Mouse (Mus musculus) forebrain, embryonic 16.5 days (tissue): Measurements from ENCODE around the gene Chrdl2. TPM values are rescaled to one million over a fixed set of nuclear protein-coding genes. Genes with fewer than 3 reads are reported as not detected.
"Not testable (repeated sequence)": the region's sequence is repeated elsewhere in the genome, so short reads cannot be mapped to it uniquely, and the experiment has no call there.

Experiments used
- ATAC-seq: fragments of 200-750 bp; cut with Nextera tagmentation; 2 replicates; pipeline ENCODE4 v1.8.0; 2017; ENCODE audit warnings: mild to moderate bottlenecking, moderate library complexity
- H3K27ac ChIP-seq: fragments of 300-500 bp; sonication (generic); 2 replicates; pipeline ENCODE4 v1.5.1; 2014; ENCODE audit warnings: low read length, control low read depth
- H3K27me3 ChIP-seq: fragments of 300-500 bp; sonication (generic); replicated peaks from 2 replicates; pipeline ENCODE4 v1.6.1; 2014; ENCODE audit warnings: low read length; ENCODE audit not compliant: control insufficient read depth, insufficient read depth
- H3K36me3 ChIP-seq: fragments of 300-500 bp; sonication (generic); 2 replicates; pipeline ENCODE4 v1.6.1; 2014; ENCODE audit not compliant: control insufficient read depth, insufficient read depth
- H3K4me1 ChIP-seq: fragments of 300-500 bp; sonication (generic); replicated peaks from 2 replicates; pipeline ENCODE4 v1.6.1; 2014; ENCODE audit warnings: low read length; ENCODE audit not compliant: control insufficient read depth, insufficient read depth
- H3K4me2 ChIP-seq: fragments of 300-500 bp; sonication (generic); 2 replicates; pipeline ENCODE4 v1.6.1; 2014; ENCODE audit warnings: mild to moderate bottlenecking, low read length, control low read depth
- H3K4me3 ChIP-seq: fragments of 300-500 bp; sonication (generic); replicated peaks from 2 replicates; pipeline ENCODE4 v1.5.1; 2014; ENCODE audit warnings: mild to moderate bottlenecking, low read length, control low read depth
- H3K9ac ChIP-seq: fragments of 300-500 bp; sonication (generic); replicated peaks from 2 replicates; pipeline ENCODE4 v1.6.1; 2014; ENCODE audit warnings: low read depth, low read length, control low read depth
- H3K9me3 ChIP-seq: fragments of 300-500 bp; sonication (generic); 2 replicates; pipeline ENCODE4 v1.6.1; 2016; ENCODE audit warnings: low read length; ENCODE audit not compliant: control insufficient read depth
- WGBS: fragments of 180-500 bp; shearing (Covaris S2); extraction: QIAGEN DNeasy Blood & Tissue Kit; methylation state at CpG from one replicate; pipeline ENCODE4 v1.1.7; 2014; 5-methylcytosine and 5-hydroxymethylcytosine counted together
- polyA plus RNA-seq: library from polyadenylated mRNA; unstranded; fragments of >200 nt; fragmentation: Nextera tagmentation; extraction: Ambion mirVana; gene quantifications from 2 replicates; pipeline ENCODE4 v1.2.1, GENCODE M21; 2015

The Chrdl2 gene
- polyA plus RNA-seq, 1 experiment from 2014 or later = 0.30 TPM

DNA sequence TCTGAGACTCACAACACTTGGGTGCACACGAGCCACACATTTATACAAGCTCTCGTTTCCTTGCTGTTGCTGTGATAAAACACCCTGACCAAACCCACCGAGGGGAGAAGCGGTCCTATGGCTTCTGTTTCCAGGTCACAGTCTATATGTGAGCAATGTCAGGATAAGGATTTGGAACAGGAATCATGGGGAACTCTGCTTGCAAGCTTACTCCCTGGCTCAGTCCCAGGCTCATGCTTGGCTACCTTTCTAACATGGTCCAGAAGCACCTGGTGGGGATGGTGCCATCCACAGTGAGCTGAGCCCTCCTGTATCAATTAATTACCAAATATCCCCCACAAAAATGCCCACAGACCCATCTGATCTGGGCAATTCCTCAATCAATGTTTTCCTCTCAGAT, 36.8 kb upstream of the Chrdl2 start:
- WGBS = 72% methylated on average over 4 of the region's 4 CpGs
- Histone ChIP-seq H3K27me3 (no peaks in the 10 kb centered on the region), H3K4me3 (no peak overlapping the region), H3K4me2 (no peak overlapping the region), H3K27ac (no peak overlapping the region), H3K9me3 (no peaks in the 10 kb centered on the region), H3K9ac (no peak overlapping the region), H3K36me3 (no peaks in the 10 kb centered on the region), H3K4me1 (peaks cover 35% of the 10 kb centered on the region)
- ATAC-seq = no peak

DNA sequence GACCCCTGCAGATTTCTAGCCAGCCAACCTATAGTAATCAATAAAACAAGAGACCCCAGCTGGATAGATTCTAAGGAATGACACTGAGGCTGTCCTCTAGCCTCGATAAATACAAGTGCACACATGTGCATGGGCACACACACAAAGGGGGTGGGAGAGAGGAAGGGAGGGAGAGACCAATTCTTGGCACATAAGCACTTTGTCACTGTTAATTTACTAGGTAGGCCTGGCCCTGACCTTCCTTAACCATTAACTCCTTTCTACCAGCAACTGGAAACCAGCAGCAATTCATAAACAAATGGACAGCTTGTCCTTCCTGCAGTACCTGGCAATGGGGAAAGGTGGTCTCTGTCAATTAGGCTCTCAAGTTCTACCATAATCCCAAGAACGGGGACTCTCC, 34.0 kb upstream of the Chrdl2 start:
- no peak overlapping the region for H3K4me3 ChIP-seq
- H3K27me3 ChIP-seq = no peaks in the 10 kb centered on the region
- H3K4me1 ChIP-seq = peaks cover 12% of the 10 kb centered on the region
- no peak overlapping the region for H3K4me2 ChIP-seq
- H3K27ac ChIP-seq = no peak overlapping the region
- no peaks in the 10 kb centered on the region for H3K9me3 ChIP-seq
- 85% methylated on average over 2 of the region's 2 CpGs for WGBS
- H3K36me3 ChIP-seq = no peaks in the 10 kb centered on the region
- no peak for ATAC-seq
- no peak overlapping the region for H3K9ac ChIP-seq

DNA sequence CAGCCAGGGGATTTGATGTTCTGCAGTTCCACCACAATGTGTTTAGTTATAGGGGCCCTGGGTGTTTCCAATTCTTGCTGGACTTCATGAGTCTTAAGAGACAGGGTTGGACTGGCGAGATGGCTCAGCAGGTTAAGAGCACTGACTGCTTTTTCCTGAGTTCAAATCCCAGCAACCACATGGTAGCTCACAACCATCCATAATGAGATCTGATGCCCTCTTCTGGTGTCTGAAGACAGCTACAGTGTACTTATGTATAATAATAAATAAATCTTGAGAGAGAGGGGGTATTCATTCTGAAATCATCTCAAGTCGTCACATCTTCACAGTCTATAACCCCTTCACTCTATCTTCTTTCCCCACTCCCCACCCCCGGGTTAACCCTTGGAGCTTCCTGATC, 33.1 kb upstream of the Chrdl2 start:
- 92% methylated on average over 3 of the region's 3 CpGs for WGBS
- not testable (repeated sequence) for H3K4me3 ChIP-seq, H3K4me2 ChIP-seq, H3K36me3 ChIP-seq, H3K9ac ChIP-seq, H3K9me3 ChIP-seq, ATAC-seq, H3K27me3 ChIP-seq, H3K27ac ChIP-seq
- peaks cover 15% of the 10 kb centered on the region for H3K4me1 ChIP-seq

DNA sequence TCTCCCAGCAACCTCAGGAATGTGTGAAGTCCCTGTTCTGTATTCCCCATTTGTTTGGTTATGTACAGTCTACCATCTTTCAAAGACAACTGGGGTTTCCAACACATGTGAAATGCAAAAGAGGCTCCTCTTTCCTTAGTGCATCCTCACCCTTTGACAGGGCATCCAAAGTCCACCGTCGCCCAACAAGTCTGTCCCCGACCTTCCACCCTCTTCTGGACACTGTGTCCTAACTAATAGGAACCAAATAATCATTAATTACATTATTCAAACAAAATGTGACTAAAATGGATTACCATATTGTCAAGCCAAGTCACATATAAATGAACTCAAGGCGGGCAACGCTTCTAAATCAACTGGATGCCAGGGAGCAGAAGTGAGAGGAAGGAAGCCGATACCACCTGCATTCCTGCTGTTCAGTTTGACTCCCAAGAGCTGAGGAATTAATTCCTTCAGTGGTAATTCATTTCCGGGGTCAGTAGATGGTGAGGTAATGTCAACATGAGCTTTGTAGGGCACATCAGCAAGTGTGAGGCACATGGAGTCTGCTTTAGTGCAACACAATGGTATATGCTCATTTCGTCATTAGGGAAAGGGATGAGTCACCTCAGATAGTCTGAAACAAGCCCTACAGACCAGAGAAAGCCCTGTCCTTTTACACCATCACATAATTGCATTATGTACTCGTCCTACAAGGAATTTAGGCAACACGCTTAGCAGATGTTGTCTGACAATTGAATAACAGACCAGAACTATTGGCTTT, 31.6 kb upstream of the Chrdl2 start:
- Histone ChIP-seq H3K4me1 (peaks cover 12% of the 10 kb centered on the region), H3K27me3 (no peaks in the 10 kb centered on the region), H3K36me3 (no peaks in the 10 kb centered on the region), H3K4me2 (no peak overlapping the region), H3K9me3 (no peaks in the 10 kb centered on the region), H3K27ac (no peak overlapping the region), H3K4me3 (no peak overlapping the region), H3K9ac (no peak overlapping the region)
- WGBS = 84% methylated on average over 10 of the region's 10 CpGs
- no peak for ATAC-seq

DNA sequence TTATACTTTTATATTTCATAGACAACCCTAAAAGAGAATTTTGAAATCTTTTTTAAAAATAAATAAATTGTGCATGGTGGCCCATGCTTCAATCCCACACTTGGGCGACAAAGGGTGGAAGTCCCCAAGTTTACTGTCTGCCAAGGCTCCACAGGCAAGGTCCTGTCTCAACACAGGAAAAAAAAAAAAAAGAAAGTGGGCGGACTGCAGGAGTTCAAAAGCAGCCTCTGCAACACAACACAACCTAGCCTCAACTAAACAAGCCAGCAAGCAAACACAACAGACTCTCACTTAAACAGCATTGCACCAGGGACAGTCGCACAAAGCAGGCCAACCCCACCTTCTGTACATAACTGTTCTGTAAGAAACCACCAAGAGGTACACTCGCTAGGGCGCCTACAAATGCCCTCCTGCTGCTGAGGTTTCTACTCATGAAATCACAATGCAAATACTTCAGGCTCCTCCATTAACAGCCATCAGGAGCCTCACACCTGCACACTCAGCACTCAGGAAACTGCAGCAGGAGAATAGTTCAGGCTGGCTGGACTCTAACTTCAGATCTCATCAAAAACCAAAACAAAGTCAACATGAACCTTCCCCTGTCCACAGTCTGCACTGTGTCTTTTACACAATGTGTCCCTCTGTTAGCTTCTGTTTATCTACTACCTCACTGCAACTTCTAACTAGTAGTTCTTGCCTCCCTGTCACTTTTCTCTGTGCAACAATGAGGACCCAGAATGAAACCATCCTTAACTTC, 30.0 kb upstream of the Chrdl2 start:
- no peaks in the 10 kb centered on the region for H3K27me3 ChIP-seq
- 85% methylated on average over 5 of the region's 5 CpGs for WGBS
- H3K9ac ChIP-seq = no peak overlapping the region
- ATAC-seq = no peak
- H3K4me1 ChIP-seq = peaks cover 13% of the 10 kb centered on the region
- no peak overlapping the region for H3K4me3 ChIP-seq
- H3K36me3 ChIP-seq = no peaks in the 10 kb centered on the region
- H3K4me2 ChIP-seq = no peak overlapping the region
- no peak overlapping the region for H3K27ac ChIP-seq
- H3K9me3 ChIP-seq = no peaks in the 10 kb centered on the region

DNA sequence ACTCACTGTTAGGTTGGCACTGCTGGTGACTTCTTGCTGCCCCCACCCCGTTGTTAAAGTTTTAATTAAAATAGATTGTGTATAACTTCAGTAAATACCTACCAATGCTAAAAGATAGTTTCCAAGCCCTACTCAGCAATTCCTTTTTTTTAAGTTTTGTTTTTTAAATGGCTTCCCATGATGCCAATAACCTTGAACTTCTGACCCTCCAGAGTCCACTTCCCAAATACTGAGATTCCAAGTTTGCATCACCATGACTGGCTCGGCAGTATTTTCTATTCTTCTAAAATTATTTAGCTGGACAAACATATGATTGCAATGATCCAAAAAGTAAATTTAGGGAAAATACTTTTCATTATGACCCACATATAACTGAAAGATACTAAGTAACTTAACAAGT, 27.9 kb upstream of the Chrdl2 start:
- H3K4me3 ChIP-seq = no peak overlapping the region
- H3K9ac ChIP-seq = no peak overlapping the region
- ATAC-seq = no peak
- peaks cover 15% of the 10 kb centered on the region for H3K4me1 ChIP-seq
- H3K36me3 ChIP-seq = no peaks in the 10 kb centered on the region
- H3K4me2 ChIP-seq = no peak overlapping the region
- 92% methylated on average over 2 of the region's 2 CpGs for WGBS
- no peaks in the 10 kb centered on the region for H3K27me3 ChIP-seq
- no peaks in the 10 kb centered on the region for H3K9me3 ChIP-seq
- H3K27ac ChIP-seq = no peak overlapping the region

DNA sequence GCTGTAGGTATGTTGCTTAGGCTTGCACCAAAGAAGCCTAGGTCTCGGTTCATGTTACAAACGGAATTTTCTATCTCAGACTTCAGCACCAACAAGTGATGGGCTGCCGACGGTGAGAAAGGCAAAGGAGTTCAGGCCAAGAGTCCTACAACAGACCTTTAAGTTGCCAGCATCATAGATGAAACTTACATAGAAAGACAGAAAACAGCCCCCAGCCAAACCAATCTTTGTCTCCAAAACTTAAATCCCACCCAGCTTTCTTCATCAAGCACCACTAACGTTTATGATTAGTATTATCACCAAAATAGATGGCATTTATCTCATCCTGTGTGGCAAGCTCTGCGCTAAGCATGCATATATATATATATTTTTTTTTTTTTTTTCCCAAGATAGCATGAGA, 26.9 kb upstream of the Chrdl2 start:
- peak overlapping the region; percentile 99 for H3K4me3 ChIP-seq
- peak overlapping the region; percentile 67 for H3K4me2 ChIP-seq
- 8% methylated on average over 6 of the region's 6 CpGs for WGBS
- H3K36me3 ChIP-seq = no peaks in the 10 kb centered on the region
- no peak overlapping the region for H3K27ac ChIP-seq
- H3K4me1 ChIP-seq = peaks cover 15% of the 10 kb centered on the region
- peak overlapping the region; percentile 96 for H3K9ac ChIP-seq
- no peaks in the 10 kb centered on the region for H3K9me3 ChIP-seq
- H3K27me3 ChIP-seq = no peaks in the 10 kb centered on the region
- ATAC-seq = no peak

DNA sequence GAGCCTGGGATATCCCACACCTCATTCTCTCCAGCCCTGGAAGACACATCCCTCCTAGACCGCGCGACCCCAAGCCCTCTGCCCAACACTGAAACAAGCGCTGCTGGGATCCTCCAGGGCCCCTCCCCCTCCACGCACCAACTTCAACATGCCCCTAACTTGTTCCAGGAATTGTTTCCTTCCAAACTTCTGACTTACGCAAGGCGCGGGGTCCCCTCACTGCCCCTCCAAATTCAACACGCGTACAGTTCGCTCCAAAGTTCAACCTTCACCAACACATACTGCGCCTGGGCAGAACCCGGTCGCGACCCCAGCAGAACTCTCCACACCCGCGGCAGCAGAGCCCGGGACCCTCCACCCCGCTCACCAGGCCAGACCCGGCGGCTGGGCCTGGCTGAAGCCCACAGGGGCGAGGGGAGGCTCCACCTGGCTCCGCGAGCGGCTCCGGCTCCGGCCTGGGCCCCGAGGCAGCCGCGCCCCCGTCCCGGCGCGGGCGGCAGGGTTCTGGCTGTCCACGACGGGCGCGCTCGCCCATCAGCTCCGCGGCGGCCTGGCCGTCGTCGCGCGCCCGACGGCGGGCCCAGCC, 26.3 kb upstream of the Chrdl2 start:
- WGBS = under 1% methylated on average over 41 of the region's 51 CpGs

DNA sequence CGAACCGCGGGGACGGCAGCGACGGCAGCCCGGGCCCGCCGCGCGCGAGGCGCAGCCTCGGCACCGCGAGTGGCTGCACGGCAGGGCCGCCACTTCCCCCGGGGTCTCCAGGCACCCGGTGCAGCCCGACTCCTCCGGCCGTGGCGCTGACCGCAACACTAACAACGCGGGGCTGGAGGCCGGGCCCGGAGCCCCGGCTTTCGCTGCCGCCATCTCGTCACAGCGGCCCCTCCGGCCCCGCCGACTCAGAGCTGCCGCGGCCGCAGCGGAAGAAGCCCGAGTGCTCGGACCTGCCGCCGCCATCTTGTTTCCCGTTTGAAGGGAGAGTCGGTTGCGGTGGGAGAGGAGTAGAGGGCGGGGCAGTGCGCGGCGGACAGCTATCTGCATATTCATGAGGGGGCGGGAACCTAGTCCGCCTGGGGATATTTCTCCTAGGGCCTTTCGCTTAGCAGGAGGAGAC, 25.8 kb upstream of the Chrdl2 start, which contains the start of gene Rnf169:
Rnf169 (minus strand) TSS at position 317 of the 460 bp plus-strand sequence.
- Histone ChIP-seq H3K27me3 (no peaks in the 10 kb centered on the region), H3K4me1 (peaks cover 15% of the 10 kb centered on the region), H3K4me2 (peak within 1 kb of the TSS; percentile 67), H3K9me3 (no peaks in the 10 kb centered on the region), H3K9ac (peak within 1 kb of the TSS; percentile 96), H3K4me3 (peak within 1 kb of the TSS; percentile 99), H3K27ac (peak within 1 kb of the TSS; percentile 94), H3K36me3 (no peaks in the 10 kb centered on the region)
- ATAC-seq = peak; percentile 98
- under 1% methylated on average over 53 of the region's 55 CpGs for WGBS

More for the DNA sequence above, 26.3 kb upstream of the Chrdl2 start:
- Histone ChIP-seq H3K9ac (peak overlapping the region; percentile 96), H3K36me3 (no peaks in the 10 kb centered on the region), H3K4me3 (peak overlapping the region; percentile 99), H3K4me1 (peaks cover 15% of the 10 kb centered on the region), H3K27ac (peak overlapping the region; percentile 94), H3K27me3 (no peaks in the 10 kb centered on the region), H3K4me2 (peak overlapping the region; percentile 67), H3K9me3 (no peaks in the 10 kb centered on the region)
- peak; percentile 67 for ATAC-seq
